Mouse (Mus musculus) heart, postnatal 36 days (tissue): ENCODE measurements around the gene Znrf2. TPM values are rescaled to one million over a fixed set of nuclear protein-coding genes. Genes with fewer than 3 reads are reported as not detected.

Experiments
- DNase-seq, 2 experiments: peaks; one replicate each; pipeline ENCODE4 v3.0.0; 2021 to 2022
- intact Hi-C: fragments of 180-260 bp; cut with DNase I; formaldehyde crosslinking; loops from one replicate; pipeline ENCODE4 v1.15.1; 2025
- total RNA-seq, 2 experiments: library from RNA; stranded (reverse); gene quantifications; 2 replicates each; pipeline ENCODE4 v1.2.3; 2021

The Znrf2 gene
- total RNA-seq, 2 experiments from 2014 or later = 16.1 to 18.1 TPM

- DNase-seq = no peak
Measured at GRCm38 (mm10) chr6:54941149-54941548, 124.4 kb downstream of the Znrf2 start.

More at GRCm38 (mm10) chr6:54941149-54941548, 124.4 kb downstream of the Znrf2 start:
- intact Hi-C loops = loop anchor here (2.0 kb wide), 1 partner anchor 32 kb away; the partner anchor contains the start of gene Nod1

Other genes starting within 250 kb of the Znrf2 start
- gene Plekha8, start 221.8 kb upstream of the Znrf2 start, total RNA-seq = 1 to 10 TPM; 8.7 to 9.3 TPM
- 1 to 10 TPM; 7.4 to 9.4 TPM for gene Fkbp14, start 219.6 kb upstream of the Znrf2 start, total RNA-seq
- 10 to 100 TPM; 15.3 to 15.6 TPM for gene Mturn, start 135.3 kb upstream of the Znrf2 start, total RNA-seq
- gene Nod1, start 155.7 kb downstream of the Znrf2 start, total RNA-seq = 10 to 100 TPM; 19.8 to 21.2 TPM
- gene Ggct, start 176.0 kb downstream of the Znrf2 start, total RNA-seq = 10 to 100 TPM; 24.3 to 24.7 TPM
- gene Gars, start 221.1 kb downstream of the Znrf2 start, total RNA-seq = 10 to 100 TPM; 60.7 to 62.6 TPM